18 mouse cellular contexts compared by ENCODE assay signal in the genomic region with DNA sequence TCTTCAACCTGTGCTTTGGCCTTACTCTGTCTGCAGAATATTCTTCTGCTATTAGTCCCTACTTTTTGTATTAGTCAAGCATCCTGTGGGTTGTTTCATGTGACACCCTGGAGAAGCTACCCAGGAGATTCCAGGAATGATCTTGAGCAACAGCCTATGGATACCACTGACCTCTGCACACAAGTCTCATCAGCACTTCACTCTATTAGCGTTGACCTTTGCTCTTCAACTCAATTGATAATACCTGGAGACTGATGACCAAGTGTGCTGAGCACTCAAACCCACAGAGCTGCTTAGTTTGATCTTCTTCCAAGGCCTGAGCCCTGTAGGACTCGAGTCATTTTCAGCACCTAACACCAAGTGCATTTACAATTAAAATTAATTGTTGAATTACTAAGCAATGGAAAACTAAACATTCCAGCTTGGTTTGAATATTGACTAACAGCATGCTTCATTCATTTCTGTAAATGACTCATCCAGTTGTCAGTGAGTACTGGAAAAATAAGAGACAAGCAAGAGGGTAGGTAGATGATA.
"Had no signal": no experiment of that assay in that cellular context is flagged by ENCODE, and none has a peak within 500 bp of the region (broad histone marks: within the 10 kb centered on the region; RNA-seq: fewer than 3 reads in every experiment).

No protein-coding gene starts in this region.

- ATAC-seq: liver, postnatal 0 days; lung, postnatal 0 days; midbrain, embryonic 15.5 days had no signal

- H3K4me1 ChIP-seq: limb, embryonic 12.5 days; midbrain, embryonic 12.5 days; midbrain, embryonic 15.5 days; neural tube, embryonic 13.5 days had no signal

- H3K4me2 ChIP-seq: limb, embryonic 12.5 days; limb, embryonic 15.5 days; liver, embryonic 11.5 days; lung, embryonic 14.5 days; midbrain, embryonic 12.5 days; midbrain, embryonic 15.5 days; neural tube, embryonic 13.5 days had no signal

- DNase-seq: kidney, postnatal 10 days; left cerebral cortex, postnatal 4 days; liver, postnatal 0 days; lung, embryonic 14.5 days; retina, postnatal 1 day; right cerebral cortex, postnatal 25 days; thymus, adult 18-20 months; thymus, postnatal 36 days had no signal

- H3K9ac ChIP-seq: limb, embryonic 12.5 days; limb, embryonic 15.5 days; liver, embryonic 14.5 days; liver, postnatal 0 days; lung, embryonic 14.5 days; midbrain, embryonic 12.5 days; midbrain, embryonic 15.5 days; neural tube, embryonic 13.5 days had no signal

- H3K36me3 ChIP-seq: midbrain, embryonic 12.5 days; midbrain, embryonic 15.5 days; neural tube, embryonic 13.5 days had no signal

- H3K9me3 ChIP-seq: limb, embryonic 12.5 days; limb, embryonic 15.5 days; midbrain, embryonic 12.5 days; midbrain, embryonic 15.5 days; neural tube, embryonic 13.5 days had no signal

- H3K4me3 ChIP-seq: limb, embryonic 12.5 days; limb, embryonic 15.5 days; midbrain, embryonic 12.5 days; midbrain, embryonic 15.5 days; myocyte; neural tube, embryonic 13.5 days had no signal

- H3K27me3 ChIP-seq: limb, embryonic 12.5 days; limb, embryonic 15.5 days; midbrain, embryonic 12.5 days; midbrain, embryonic 15.5 days; neural tube, embryonic 13.5 days had no signal

- H3K27ac ChIP-seq: limb, embryonic 12.5 days; limb, embryonic 15.5 days; liver, embryonic 14.5 days; macrophage; midbrain, embryonic 12.5 days; midbrain, embryonic 15.5 days; neural tube, embryonic 13.5 days had no signal
